Mouse (Mus musculus) CH12.LX (cell line): ENCODE data around the gene Eea1.

ENCODE experiments used
- BHLHE40 ChIP-seq: IDR thresholded peaks from 2 replicates; pipeline ENCODE4 v1.6.1; 2011; ENCODE audit warnings: mild to moderate bottlenecking, low read depth, low read length, improper control_type of control experiment
- MAZ ChIP-seq: IDR thresholded peaks from 2 replicates; pipeline ENCODE4 v1.6.1; 2012; ENCODE audit warnings: low read depth, mild to moderate bottlenecking, inconsistent platforms, low read length, improper control_type of control experiment, moderate library complexity
- NELFE ChIP-seq: IDR thresholded peaks from 2 replicates; pipeline ENCODE4 v1.6.1; 2011; ENCODE audit warnings: low read depth, low read length, improper control_type of control experiment

- TF ChIP-seq NELFE (no peak), BHLHE40 (no peak), MAZ (no peak)
Measured at GRCm38 (mm10) chr10:95951346-95951745, 10.9 kb downstream of the Eea1 start.
